Mouse (Mus musculus) E14TG2a.4 (cell line): ENCODE data around the gene Dip2a.

Experiments used
- CTCF ChIP-seq: conservative IDR thresholded peaks from 2 replicates; pipeline ENCODE4 v1.5.1; 2014; ENCODE audit warnings: low read length
- NANOG ChIP-seq: IDR thresholded peaks from 2 replicates; pipeline ENCODE4 v1.6.1; 2014; ENCODE audit warnings: borderline replicate concordance, low read length, mixed read lengths
- POU5F1 ChIP-seq: IDR thresholded peaks from 2 replicates; pipeline ENCODE4 v1.6.1; 2014; ENCODE audit warnings: low read length, borderline replicate concordance

DNA sequence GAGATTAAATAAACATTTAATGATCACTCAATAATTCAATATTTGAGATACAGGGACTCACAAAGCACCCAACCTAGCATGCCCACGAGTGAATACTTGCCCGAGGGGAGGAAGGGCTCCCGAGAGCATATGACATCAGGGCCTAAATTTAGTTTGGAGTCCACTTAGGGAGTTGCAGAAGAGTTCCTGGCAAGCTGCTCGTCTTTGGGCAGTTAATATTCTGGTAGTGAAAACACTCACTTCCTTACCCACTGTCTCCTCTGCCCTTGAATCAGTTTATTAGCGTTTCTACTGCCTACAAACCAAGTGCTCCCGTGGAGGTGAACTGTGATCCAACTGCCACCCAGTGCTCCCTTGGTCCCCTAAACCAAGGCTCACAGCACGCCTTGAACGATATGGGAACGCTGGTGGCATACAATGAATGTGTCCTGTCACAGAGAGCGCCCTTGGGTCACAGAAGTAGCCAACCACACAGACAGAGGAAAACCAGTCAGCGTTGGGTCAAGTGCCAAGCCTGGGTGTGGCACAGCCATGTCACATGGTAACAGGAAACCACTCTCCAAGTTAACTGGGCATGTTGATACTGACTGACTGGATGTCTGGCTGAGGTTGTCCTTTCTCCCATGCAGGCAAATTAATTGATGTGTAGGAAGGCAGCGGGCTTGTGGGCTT is 87.2 kb downstream of the Dip2a start:
- no peak for TF ChIP-seq CTCF
- no peak for TF ChIP-seq NANOG
- TF ChIP-seq POU5F1, result no peak
